Mouse (Mus musculus): ENCODE results near the gene Naxd. TPM values are rescaled to one million over a fixed set of nuclear protein-coding genes. Genes with fewer than 3 reads are reported as not detected.

The Naxd gene
- polyA plus RNA-seq, 1 experiment, result 96.5 TPM

GRCm38 (mm10) chr8:11503476-11504232 lies 6.3 kb downstream of the Naxd start:
- no peak overlapping the region for H3K4me3 ChIP-seq (ENCODE audit: insufficient read depth, low read length)
- TF ChIP-seq CTCF (IDR thresholded peaks at IDR 0.05; ENCODE audit: extremely low read depth, insufficient read depth, low read length) (no peak), POLR2A (IDR thresholded peaks at IDR 0.05; ENCODE audit: extremely low read depth, insufficient read depth, low read length) (no peak)
- no peak overlapping the region for H3K27ac ChIP-seq (ENCODE audit: insufficient read depth, low read length)
- H3K4me1 ChIP-seq (ENCODE audit: control insufficient read depth, insufficient read depth, low read length), result no peaks in the 10 kb centered on the region; the same call in 1 of the 2 replicates

GRCm38 (mm10) chr8:11506074-11506473 lies 8.8 kb downstream of the Naxd start:
- Histone ChIP-seq H3K4me1 (ENCODE audit: control insufficient read depth, insufficient read depth, low read length) (no peaks in the 10 kb centered on the region; the same call in 1 of the 2 replicates), H3K4me3 (ENCODE audit: insufficient read depth, low read length) (no peak overlapping the region), H3K27ac (ENCODE audit: insufficient read depth, low read length) (no peak overlapping the region)
- TF ChIP-seq POLR2A (IDR thresholded peaks at IDR 0.05; ENCODE audit: extremely low read depth, insufficient read depth, low read length) (no peak), CTCF (IDR thresholded peaks at IDR 0.05; ENCODE audit: extremely low read depth, insufficient read depth, low read length) (no peak)

GRCm38 (mm10) chr8:11506802-11507201 lies 9.5 kb downstream of the Naxd start:
- Histone ChIP-seq H3K27ac (ENCODE audit: insufficient read depth, low read length) (no peak overlapping the region), H3K4me3 (ENCODE audit: insufficient read depth, low read length) (no peak overlapping the region), H3K4me1 (ENCODE audit: control insufficient read depth, insufficient read depth, low read length) (no peaks in the 10 kb centered on the region; the same call in 1 of the 2 replicates)
- TF ChIP-seq CTCF (IDR thresholded peaks at IDR 0.05; ENCODE audit: extremely low read depth, insufficient read depth, low read length) (peak; percentile 51), POLR2A (IDR thresholded peaks at IDR 0.05; ENCODE audit: extremely low read depth, insufficient read depth, low read length) (no peak)

GRCm38 (mm10) chr8:11508880-11509279 lies 11.6 kb downstream of the Naxd start:
- TF ChIP-seq CTCF (IDR thresholded peaks at IDR 0.05; ENCODE audit: extremely low read depth, insufficient read depth, low read length) (no peak), POLR2A (IDR thresholded peaks at IDR 0.05; ENCODE audit: extremely low read depth, insufficient read depth, low read length) (no peak)
- Histone ChIP-seq H3K4me3 (ENCODE audit: insufficient read depth, low read length) (no peak overlapping the region), H3K27ac (ENCODE audit: insufficient read depth, low read length) (no peak overlapping the region), H3K4me1 (ENCODE audit: control insufficient read depth, insufficient read depth, low read length) (no peaks in the 10 kb centered on the region; the same call in 1 of the 2 replicates)

- H3K4me1 ChIP-seq (ENCODE audit: control insufficient read depth, insufficient read depth, low read length), result no peaks in the 10 kb centered on the region; the same call in 1 of the 2 replicates
- no peak overlapping the region for H3K27ac ChIP-seq (ENCODE audit: insufficient read depth, low read length)
- H3K4me3 ChIP-seq (ENCODE audit: insufficient read depth, low read length), result no peak overlapping the region
- no peak for TF ChIP-seq CTCF (IDR thresholded peaks at IDR 0.05; ENCODE audit: extremely low read depth, insufficient read depth, low read length)
- TF ChIP-seq POLR2A (IDR thresholded peaks at IDR 0.05; ENCODE audit: extremely low read depth, insufficient read depth, low read length), result no peak
These were observed 13.7 kb downstream of the Naxd start for GRCm38 (mm10) chr8:11510971-11511370.

- Histone ChIP-seq H3K4me3 (ENCODE audit: insufficient read depth, low read length) (no peak overlapping the region), H3K27ac (ENCODE audit: insufficient read depth, low read length) (no peak overlapping the region), H3K4me1 (ENCODE audit: control insufficient read depth, insufficient read depth, low read length) (no peaks in the 10 kb centered on the region; the same call in 1 of the 2 replicates)
- no peak for TF ChIP-seq CTCF (IDR thresholded peaks at IDR 0.05; ENCODE audit: extremely low read depth, insufficient read depth, low read length)
- no peak for TF ChIP-seq POLR2A (IDR thresholded peaks at IDR 0.05; ENCODE audit: extremely low read depth, insufficient read depth, low read length)
These were observed 15.4 kb downstream of the Naxd start for GRCm38 (mm10) chr8:11512711-11513110.

GRCm38 (mm10) chr8:11513247-11513646 lies 15.9 kb downstream of the Naxd start:
- no peak overlapping the region for H3K4me3 ChIP-seq (ENCODE audit: insufficient read depth, low read length)
- H3K4me1 ChIP-seq (ENCODE audit: control insufficient read depth, insufficient read depth, low read length), result no peaks in the 10 kb centered on the region
- no peak overlapping the region for H3K27ac ChIP-seq (ENCODE audit: insufficient read depth, low read length)
- TF ChIP-seq CTCF (IDR thresholded peaks at IDR 0.05; ENCODE audit: extremely low read depth, insufficient read depth, low read length) (no peak), POLR2A (IDR thresholded peaks at IDR 0.05; ENCODE audit: extremely low read depth, insufficient read depth, low read length) (no peak)

GRCm38 (mm10) chr8:11516292-11516691 lies 19.0 kb downstream of the Naxd start:
- TF ChIP-seq CTCF (IDR thresholded peaks at IDR 0.05; ENCODE audit: extremely low read depth, insufficient read depth, low read length) (no peak), POLR2A (IDR thresholded peaks at IDR 0.05; ENCODE audit: extremely low read depth, insufficient read depth, low read length) (no peak)

GRCm38 (mm10) chr8:11517366-11518055 lies 20.2 kb downstream of the Naxd start:
- H3K27ac ChIP-seq (ENCODE audit: insufficient read depth, low read length), result no peak overlapping the region
- no peaks in the 10 kb centered on the region for H3K4me1 ChIP-seq (ENCODE audit: control insufficient read depth, insufficient read depth, low read length)
- TF ChIP-seq POLR2A (IDR thresholded peaks at IDR 0.05; ENCODE audit: extremely low read depth, insufficient read depth, low read length) (no peak), CTCF (IDR thresholded peaks at IDR 0.05; ENCODE audit: extremely low read depth, insufficient read depth, low read length) (no peak)
- no peak overlapping the region for H3K4me3 ChIP-seq (ENCODE audit: insufficient read depth, low read length)

More at GRCm38 (mm10) chr8:11516292-11516691, 19.0 kb downstream of the Naxd start:
- Histone ChIP-seq H3K4me3 (ENCODE audit: insufficient read depth, low read length) (no peak overlapping the region), H3K4me1 (ENCODE audit: control insufficient read depth, insufficient read depth, low read length) (no peaks in the 10 kb centered on the region), H3K27ac (ENCODE audit: insufficient read depth, low read length) (no peak overlapping the region)

GRCm38 (mm10) chr8:11518056-11518396 lies 20.7 kb downstream of the Naxd start:
- TF ChIP-seq CTCF (IDR thresholded peaks at IDR 0.05; ENCODE audit: extremely low read depth, insufficient read depth, low read length) (no peak), POLR2A (IDR thresholded peaks at IDR 0.05; ENCODE audit: extremely low read depth, insufficient read depth, low read length) (no peak)
- no peaks in the 10 kb centered on the region for H3K4me1 ChIP-seq (ENCODE audit: control insufficient read depth, insufficient read depth, low read length)
- no peak overlapping the region for H3K27ac ChIP-seq (ENCODE audit: insufficient read depth, low read length)
- no peak overlapping the region for H3K4me3 ChIP-seq (ENCODE audit: insufficient read depth, low read length)
